Mouse (Mus musculus) WW6 (cell line): ENCODE measurements at regions not wholly inside any gene's neighbourhood (a gene's known extent, or its start where the extent isn't known, plus 50 kb on each side); places are given as distances from the start of the nearest gene placed in this dataset.
A peak's percentile ranks its signal among the peaks of the same experiment; 100 is the strongest.
"Not testable (repeated sequence)": the region's sequence is repeated elsewhere in the genome, so short reads cannot be mapped to it uniquely, and the experiment has no call there.

Source experiments
- DNase-seq: peaks from one replicate; pipeline ENCODE4 v3.0.0-alpha.2; 2013; ENCODE audit warnings: low read depth, low spot score

DNA sequence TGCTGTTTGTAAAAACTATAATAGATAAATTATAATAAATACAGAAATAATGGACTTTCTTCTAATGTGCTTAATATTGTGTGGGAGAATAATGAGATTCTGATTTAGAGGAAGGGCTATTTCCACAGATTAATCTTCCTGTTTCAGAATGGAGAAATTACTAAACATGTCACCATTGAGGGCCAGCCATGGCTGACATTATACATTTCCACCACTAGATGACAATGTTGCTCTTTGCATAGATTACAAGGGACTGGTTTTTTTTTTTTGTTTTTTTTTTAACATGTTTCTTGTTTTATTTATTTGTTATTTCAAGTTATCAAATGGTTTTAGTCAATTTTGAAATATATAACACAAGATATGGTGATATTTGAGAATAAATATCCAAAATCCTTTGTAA lies 435.6 kb upstream of the Klhl1 start:
- no peak for DNase-seq

- no peak for DNase-seq
Observed at GRCm38 (mm10) chr14:96908737-96909136, 389.8 kb upstream of the Klhl1 start.

DNA sequence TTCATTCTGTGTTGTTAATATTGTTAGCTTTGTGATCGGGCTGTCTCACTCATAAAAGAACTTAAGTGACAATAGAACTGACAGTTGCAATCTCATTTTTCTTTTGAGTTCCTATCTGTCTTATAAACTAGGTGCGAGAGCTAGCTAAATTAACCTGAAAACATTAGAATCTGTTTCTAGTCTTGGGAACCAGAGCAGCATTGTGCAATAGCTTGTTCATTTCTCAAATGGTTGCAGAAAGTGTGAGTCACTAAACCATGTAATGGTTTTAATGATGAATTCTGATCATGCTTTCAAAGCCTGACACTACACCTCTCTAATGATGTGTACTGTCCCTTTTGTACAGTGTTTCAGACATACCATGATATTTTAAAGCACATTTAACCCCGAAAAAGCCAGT lies 360.8 kb upstream of the Klhl1 start:
- no peak for DNase-seq

DNA sequence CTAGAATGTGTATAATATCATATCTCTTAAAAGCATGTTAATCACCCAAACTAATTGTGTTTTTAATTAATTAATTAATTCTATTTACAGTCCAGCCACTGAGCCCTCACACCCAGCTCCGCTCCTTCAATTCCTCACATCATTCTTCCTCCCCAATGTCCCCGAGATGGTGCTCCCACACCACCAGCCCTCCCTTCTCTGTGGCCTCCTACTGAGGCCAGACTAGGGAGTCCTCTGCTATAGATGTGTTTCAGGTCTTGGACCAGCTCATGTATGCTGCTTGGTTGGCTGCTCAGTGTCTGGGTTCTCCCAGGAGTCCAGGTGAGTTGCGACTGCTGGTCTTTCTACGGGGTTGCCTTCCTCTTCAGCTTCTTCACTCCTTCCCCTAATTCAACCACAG lies 353.1 kb upstream of the Klhl1 start:
- no peak for DNase-seq

GRCm38 (mm10) chr14:96838910-96839309 lies 320.0 kb upstream of the Klhl1 start:
- no peak for DNase-seq

DNA sequence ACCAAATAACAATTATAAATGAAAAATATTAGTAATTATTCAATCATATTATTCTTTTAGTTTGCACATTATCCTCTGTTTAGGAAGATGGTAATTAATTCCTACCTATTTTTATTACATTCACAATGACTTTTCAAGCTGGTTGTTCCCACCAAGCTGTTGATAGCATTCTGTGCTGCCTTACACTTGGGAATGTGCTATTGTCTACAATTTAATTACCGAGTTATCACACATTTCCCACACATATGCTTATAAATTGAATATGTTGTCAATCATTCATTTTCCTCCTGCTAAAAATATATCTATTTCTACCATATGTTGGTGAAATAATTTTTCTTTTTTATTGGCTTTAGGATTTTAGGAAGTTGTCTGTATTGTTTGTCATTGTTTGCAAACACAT lies 306.2 kb upstream of the Klhl1 start:
- no peak for DNase-seq

- DNase-seq, result no peak
Observed at GRCm38 (mm10) chr14:96815665-96816064, 296.8 kb upstream of the Klhl1 start.

DNA sequence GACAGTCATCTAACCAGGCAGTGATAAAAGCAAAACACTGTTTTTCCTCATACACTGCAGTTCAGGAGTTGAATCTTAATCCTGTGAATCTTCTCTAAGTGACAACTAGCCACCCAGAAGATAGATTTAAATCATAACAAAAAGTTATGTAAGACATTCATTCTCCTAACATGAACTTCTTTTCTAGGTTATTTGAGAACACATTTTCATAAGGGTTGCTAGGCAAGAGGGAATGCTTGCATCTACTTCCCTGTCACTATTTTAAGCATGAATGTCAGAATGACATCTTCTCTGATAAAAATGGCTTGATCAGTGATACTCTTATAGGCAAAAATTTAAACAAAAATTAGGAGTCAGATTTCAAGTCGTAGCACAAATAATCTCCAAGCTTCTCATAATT lies 286.4 kb upstream of the Klhl1 start:
- no peak for DNase-seq

DNA sequence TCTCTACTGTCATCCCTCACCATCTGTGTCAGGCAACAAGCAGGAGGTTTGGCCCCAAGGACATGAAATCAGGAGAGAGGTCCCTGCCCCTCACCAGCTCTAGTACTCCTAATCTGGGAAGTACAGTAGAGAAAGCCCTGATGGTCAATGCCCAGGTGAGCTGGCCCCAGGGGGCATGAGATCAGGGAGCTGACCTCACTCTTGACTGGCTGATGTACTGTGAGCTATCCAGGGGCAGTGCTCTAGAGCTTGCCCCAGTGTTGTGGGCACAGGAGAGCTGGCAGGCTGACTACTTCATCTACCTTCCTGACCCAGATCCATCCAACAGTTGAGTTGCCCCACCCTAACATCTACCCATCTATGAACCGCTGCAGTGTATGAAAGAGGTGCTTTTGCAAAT lies 275.9 kb upstream of the Klhl1 start:
- no peak for DNase-seq

DNA sequence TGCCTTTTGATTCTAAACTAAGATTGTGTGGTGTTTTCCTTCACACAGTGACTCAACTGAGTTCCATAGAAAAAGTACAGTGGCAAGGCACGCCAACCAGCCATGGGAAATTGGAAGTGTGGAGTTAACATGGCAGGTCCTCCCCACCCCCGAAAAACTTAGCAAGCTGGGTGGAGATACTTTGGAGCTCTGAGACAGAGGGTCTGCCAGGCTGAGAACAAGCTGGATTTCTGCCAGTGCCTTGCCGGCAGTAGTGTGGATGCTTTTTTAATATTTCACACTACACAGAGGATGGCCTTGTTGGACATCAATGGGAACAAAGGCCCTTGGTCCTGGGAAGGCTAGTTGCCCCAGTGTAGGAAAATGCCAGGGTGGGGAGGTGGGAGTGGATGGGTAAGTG lies 269.0 kb upstream of the Klhl1 start:
- DNase-seq, result no peak

DNA sequence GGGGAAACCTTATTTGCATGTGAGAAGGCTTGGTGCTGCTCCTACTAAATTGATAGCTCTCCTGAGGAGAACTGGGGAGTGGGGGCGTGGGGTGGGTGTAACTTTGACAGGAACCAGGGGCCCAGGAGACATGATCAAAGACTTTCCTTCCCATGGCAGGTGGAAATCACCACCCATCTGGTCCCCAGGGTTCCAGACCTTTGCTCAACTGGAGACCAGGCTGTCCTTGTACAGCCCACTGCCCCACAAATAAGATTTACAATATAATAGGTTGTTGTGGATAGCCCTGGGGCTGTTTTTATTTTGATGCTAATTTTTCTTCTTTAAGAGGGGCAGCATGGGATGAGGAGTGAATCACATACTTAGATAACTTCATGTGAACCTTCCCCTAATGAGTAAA lies 268.4 kb upstream of the Klhl1 start:
- DNase-seq, result peak; percentile 13

GRCm38 (mm10) chr14:96775801-96776200 lies 256.9 kb upstream of the Klhl1 start:
- DNase-seq, result no peak

- DNase-seq, result no peak
Observed at GRCm38 (mm10) chr14:96760591-96760990, 241.7 kb upstream of the Klhl1 start.

DNA sequence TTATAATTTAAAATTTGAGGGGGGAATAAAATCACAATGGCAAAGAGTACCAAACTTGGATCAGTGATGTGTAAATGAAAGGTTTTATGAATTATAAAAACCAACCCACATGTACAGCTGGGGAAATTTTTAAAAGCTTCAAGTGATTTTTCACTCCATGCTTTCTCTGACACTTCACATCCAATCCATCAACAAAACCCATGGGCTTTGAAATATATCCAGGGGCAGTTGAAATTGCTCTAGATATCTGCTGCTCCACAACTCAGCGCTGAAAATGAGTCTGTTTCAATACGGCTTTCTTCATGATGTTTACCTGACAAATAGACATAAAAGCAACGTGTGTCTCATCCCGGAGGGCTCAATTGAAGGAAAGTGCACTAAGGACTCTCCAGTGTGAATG lies 214.3 kb upstream of the Klhl1 start:
- DNase-seq, result no peak

GRCm38 (mm10) chr14:96697086-96697485 lies 178.2 kb upstream of the Klhl1 start:
- no peak for DNase-seq

DNA sequence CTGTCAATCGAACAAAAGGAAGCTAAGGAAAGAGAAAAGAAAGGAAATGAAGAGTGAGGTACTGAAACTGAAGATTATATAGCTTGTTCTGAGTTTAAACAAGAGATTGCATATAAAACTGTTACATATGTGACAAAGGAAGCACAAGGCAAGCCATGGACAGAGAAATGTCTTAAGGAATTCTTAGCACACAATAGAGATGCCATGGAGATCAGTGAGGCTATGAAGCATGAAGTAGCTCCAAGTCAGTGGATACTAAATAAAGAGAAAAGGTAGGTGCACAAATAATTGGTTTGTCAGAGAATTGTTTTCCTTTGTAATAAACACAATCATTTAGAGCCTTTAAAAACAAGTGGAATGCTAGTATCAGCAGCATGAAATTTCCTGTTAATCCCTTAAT lies 172.0 kb upstream of the Klhl1 start:
- no peak for DNase-seq

GRCm38 (mm10) chr14:96683943-96684342 lies 165.0 kb upstream of the Klhl1 start:
- DNase-seq, result no peak

DNA sequence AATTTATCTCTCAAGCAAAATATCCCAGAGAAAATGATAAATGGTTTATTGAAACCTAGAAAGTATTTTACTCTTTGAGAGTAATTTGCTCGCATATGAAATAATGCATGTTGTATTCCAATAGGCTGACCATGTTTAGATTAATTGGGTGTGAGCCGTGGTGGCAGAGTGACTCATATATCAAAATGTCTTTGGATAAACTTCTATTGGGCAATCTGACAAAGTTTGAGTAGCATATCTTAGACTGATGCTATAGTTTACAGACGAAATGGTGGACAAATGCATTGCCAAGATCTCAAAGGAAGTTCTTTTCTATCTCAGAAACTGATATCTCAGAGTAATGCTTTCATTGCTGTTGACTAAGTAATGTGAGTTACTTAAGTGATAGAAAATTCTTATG lies 162.8 kb upstream of the Klhl1 start:
- DNase-seq, result no peak

DNA sequence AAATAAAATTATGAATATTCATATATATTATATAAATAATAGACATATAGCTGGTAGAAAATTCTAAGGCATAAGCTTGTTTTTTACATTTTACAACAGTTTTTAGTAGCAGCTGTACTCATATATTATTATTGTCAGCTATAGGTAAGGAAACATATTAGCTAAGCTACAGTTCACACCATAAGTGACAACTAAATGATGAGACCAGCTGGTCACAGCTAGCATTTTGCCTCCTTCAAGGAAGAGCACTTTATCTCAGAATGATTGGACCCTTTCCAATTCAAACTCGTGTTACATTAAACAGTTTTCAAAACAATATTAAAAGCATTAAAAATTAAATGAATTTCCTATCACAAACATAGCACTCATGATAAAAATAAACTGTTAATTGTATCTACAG lies 157.3 kb upstream of the Klhl1 start:
- DNase-seq, result no peak

- DNase-seq, result no peak
Observed at GRCm38 (mm10) chr14:96668635-96669034, 149.7 kb upstream of the Klhl1 start.

DNA sequence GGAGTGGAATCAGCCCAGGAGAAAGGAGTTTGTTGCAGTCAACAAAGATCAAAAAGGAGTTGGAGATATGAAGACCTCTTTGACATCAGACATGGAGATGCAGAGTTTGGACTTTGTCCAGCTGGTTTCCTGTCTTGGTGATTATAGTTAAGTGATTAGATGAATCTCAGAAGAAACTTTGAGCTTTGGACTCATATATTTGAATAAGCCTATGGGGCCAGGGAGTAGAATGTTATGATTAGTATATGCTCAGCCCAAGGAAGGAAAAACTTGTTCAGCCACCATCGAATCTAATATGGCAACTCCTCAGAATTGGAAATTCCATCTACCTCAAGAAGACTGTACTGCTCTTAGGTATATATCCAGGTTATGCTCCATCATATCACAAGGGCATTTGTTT lies 137.6 kb upstream of the Klhl1 start:
- DNase-seq, result no peak

GRCm38 (mm10) chr14:96630291-96630690 lies 111.4 kb upstream of the Klhl1 start:
- no peak for DNase-seq

DNA sequence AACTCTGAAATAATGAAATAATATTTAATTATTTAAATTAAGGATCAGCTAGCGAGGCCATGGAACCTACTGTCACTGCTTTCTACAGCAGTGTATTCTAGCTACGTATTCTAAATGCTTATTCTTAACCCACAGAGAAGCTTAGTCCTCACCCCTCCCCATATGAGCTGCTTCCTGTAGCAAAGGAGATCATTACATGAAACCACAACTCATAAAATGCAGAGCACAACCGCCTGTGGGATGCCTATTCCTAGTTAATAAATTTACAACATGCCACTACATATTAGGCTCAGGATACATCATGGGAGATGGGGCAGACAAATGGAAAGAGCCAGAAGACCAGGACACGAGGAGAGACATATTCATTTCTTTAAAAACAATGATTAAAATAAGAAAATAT lies 87.8 kb upstream of the Klhl1 start:
- no peak for DNase-seq

DNA sequence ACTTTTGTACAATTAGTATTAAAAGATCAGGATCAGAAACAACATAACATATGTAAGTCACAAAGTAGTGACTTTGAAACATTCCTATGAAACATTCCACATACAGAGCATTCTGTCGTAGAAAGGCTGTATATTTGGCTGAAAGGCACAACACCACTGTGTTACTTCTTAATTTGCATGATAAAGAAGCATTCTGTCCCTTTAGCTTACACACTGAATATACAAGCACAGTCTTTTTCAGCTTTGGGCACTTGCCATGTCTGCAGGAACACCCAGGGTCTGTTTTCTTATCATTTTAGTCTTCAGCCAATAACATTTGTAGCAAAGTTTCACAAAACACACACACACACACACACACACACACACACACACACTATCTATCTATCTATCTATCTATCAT lies 82.2 kb upstream of the Klhl1 start:
- DNase-seq, result not testable (repeated sequence)

- no peak for DNase-seq
Observed at GRCm38 (mm10) chr14:96592051-96592450, 73.1 kb upstream of the Klhl1 start.
